Mouse (Mus musculus) hematopoietic stem cell, adult 5-6 weeks (primary cell): ENCODE measurements around the gene BC030870. TPM values are rescaled to one million over a fixed set of nuclear protein-coding genes. Genes with fewer than 3 reads are reported as not detected.

Experiments
- ATAC-seq, 2 experiments: fragments of 125-278 bp in 1 of 2; replicated peaks in 1 of 2; 2 replicates each; pipeline ENCODE4 v1.8.0; 2016 to 2017; ENCODE audit warnings: inconsistent platforms in 2 of 2, mild to moderate bottlenecking in 2 of 2, moderate number of reproducible peaks in 2 of 2, low read depth in 1 of 2, moderate TSS enrichment in 1 of 2; ENCODE audit not compliant: low FRiP score in 2 of 2, poor library complexity in 2 of 2, severe bottlenecking in 2 of 2, insufficient read depth in 1 of 2, low TSS enrichment in 1 of 2
- total RNA-seq: library from RNA; stranded (forward); fragments of 172-1452, 232-1000 nt; gene quantifications from 2 replicates; pipeline ENCODE4 v1.2.3, GENCODE M21; 2017

BC030870 gene
- total RNA-seq, 1 experiment from 2014 or later, result not detected

DNA sequence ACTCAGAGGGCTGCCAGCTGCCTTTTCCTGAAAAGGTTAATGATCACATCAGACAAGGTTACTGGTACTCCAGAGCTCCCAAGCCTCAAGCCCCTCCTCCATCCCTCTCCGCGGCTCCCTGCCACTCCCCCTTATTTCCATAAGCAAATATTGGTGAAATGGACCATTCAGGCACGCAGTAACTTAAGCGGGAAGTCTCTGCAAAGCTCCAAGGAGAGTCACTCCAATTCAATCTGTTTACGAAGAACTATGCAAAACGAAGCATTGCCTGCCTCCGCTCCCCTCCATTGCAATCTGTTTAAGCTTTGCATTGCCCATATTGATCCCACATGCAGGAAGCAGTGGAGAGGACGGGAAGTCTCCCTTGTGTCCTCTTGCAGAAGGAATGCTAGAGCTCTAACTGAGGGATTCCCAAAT lies 92.2 kb downstream of the BC030870 start, which contains the start of gene Apela:
TSS of gene Apela (minus strand) at position 220 of the 417 bp plus-strand sequence.
- ATAC-seq, result no peak

Other genes starting within 250 kb of the BC030870 start
- 12.3 and 16.9 TPM in 2 replicates for gene Tmem192, start 182.4 kb downstream of the BC030870 start, total RNA-seq
- gene Trim75, start 141.7 kb downstream of the BC030870 start, total RNA-seq, result not detected in 2 replicates
- gene Trim61, start 111.0 kb downstream of the BC030870 start, total RNA-seq, result not detected in 2 replicates
- not detected in 2 replicates for gene Trim60, start 111.0 kb downstream of the BC030870 start, total RNA-seq
- not detected in 2 replicates for gene Apela, start 92.2 kb downstream of the BC030870 start, total RNA-seq
- not detected in 2 replicates for gene Gm10663, start 54.5 kb downstream of the BC030870 start, total RNA-seq